Mouse (Mus musculus) midbrain, embryonic 15.5 days (tissue): ENCODE data around the gene Klhdc3. TPM values are rescaled to one million over a fixed set of nuclear protein-coding genes. Genes with fewer than 3 reads are reported as not detected.

Experiments used
- ATAC-seq: fragments of 200-750 bp; cut with Nextera tagmentation; replicated peaks from 2 replicates; pipeline ENCODE4 v1.8.0; 2017; ENCODE audit warnings: moderate TSS enrichment
- H3K27ac ChIP-seq: fragments of 300-500 bp; sonication (generic); 2 replicates; pipeline ENCODE4 v1.5.1; 2015; ENCODE audit warnings: mild to moderate bottlenecking, inconsistent platforms
- H3K27me3 ChIP-seq: fragments of 300-500 bp; sonication (generic); replicated peaks from 2 replicates; pipeline ENCODE4 v1.6.1; 2015; ENCODE audit warnings: inconsistent platforms
- H3K36me3 ChIP-seq: fragments of 300-500 bp; sonication (generic); replicated peaks from 2 replicates; pipeline ENCODE4 v1.6.1; 2015; ENCODE audit warnings: inconsistent platforms
- H3K4me1 ChIP-seq: fragments of 300-500 bp; sonication (generic); 2 replicates; pipeline ENCODE4 v1.6.1; 2015; ENCODE audit warnings: inconsistent platforms
- H3K4me2 ChIP-seq: fragments of 300-500 bp; sonication (generic); 2 replicates; pipeline ENCODE4 v1.6.1; 2015; ENCODE audit warnings: inconsistent platforms, mild to moderate bottlenecking, moderate library complexity
- H3K4me3 ChIP-seq: fragments of 300-500 bp; sonication (generic); 2 replicates; pipeline ENCODE4 v1.5.1; 2015; ENCODE audit warnings: mild to moderate bottlenecking, inconsistent platforms
- H3K9ac ChIP-seq: fragments of 300-500 bp; sonication (generic); 2 replicates; pipeline ENCODE4 v1.6.1; 2015; ENCODE audit warnings: mild to moderate bottlenecking, inconsistent platforms
- H3K9me3 ChIP-seq: fragments of 300-500 bp; sonication (generic); 2 replicates; pipeline ENCODE4 v1.6.1; 2016; ENCODE audit warnings: inconsistent platforms
- WGBS: fragments of 180-500 bp; shearing (Covaris S2); methylation state at CpG from one replicate; pipeline ENCODE4 v1.1.7; 2015; ENCODE audit warnings: mixed read lengths; 5-methylcytosine and 5-hydroxymethylcytosine counted together
- polyA plus RNA-seq: library from polyadenylated mRNA; unstranded; fragments of >200 nt; fragmentation: Nextera tagmentation; extraction: Ambion mirVana; gene quantifications from 2 replicates; pipeline ENCODE4 v1.2.1, GENCODE M21; 2015

Klhdc3 gene
- polyA plus RNA-seq, 1 experiment from 2014 or later = 180 TPM

DNA sequence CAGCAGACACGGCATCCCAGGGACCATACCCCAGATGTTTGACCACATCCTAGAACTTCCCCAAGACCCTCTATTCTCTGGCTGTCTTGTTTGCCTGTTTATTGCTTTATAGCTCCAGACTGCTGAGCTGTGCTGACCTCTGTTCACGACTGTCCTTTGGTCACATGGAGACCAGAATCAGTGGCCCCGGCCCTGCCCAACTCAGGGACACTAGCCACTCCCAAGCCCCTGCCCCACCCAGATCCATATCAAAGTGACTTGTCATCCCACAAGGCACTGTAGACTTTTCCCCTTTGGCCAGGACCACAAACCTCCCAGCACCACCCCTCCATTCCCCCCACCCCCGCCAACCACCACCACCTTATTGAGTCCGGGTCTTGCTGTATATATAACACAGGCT lies 18.5 kb upstream of the Klhdc3 start:
- Histone ChIP-seq H3K9me3 (no peaks in the 10 kb centered on the region), H3K36me3 (peaks cover 5% of the 10 kb centered on the region; the same call in 1 of the 2 replicates), H3K4me3 (no peak overlapping the region), H3K4me1 (peaks cover 33% of the 10 kb centered on the region), H3K9ac (no peak overlapping the region), H3K27ac (no peak overlapping the region), H3K4me2 (no peak overlapping the region), H3K27me3 (no peaks in the 10 kb centered on the region)
- ATAC-seq = no peak
- 92% methylated on average over 5 of the region's 5 CpGs for WGBS

DNA sequence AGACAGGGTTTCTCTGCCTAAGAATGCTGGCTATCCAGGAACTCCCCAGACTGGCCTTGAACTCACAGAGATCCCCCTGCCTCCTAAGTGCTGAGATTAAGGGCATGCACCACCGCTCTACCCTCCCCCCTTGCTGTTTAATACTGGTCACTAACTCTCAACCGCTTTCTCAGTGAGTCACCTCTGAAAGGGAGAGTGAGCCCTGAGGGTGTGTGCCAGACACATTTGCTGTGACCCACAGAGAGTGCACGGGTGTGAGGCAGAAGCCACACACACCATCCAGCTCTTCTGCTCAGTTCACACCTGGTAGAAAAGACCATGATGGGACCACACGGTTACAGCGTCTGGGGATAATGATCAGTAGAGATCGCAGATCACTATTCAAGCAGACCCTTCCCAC lies 17.8 kb upstream of the Klhdc3 start:
- Histone ChIP-seq H3K27me3 (no peaks in the 10 kb centered on the region), H3K4me1 (peaks cover 26% of the 10 kb centered on the region), H3K9me3 (no peaks in the 10 kb centered on the region), H3K4me2 (no peak overlapping the region), H3K9ac (no peak overlapping the region), H3K27ac (no peak overlapping the region), H3K4me3 (no peak overlapping the region), H3K36me3 (peaks cover 5% of the 10 kb centered on the region; the same call in 1 of the 2 replicates)
- 93% methylated on average over 6 of the region's 6 CpGs for WGBS
- ATAC-seq = no peak

DNA sequence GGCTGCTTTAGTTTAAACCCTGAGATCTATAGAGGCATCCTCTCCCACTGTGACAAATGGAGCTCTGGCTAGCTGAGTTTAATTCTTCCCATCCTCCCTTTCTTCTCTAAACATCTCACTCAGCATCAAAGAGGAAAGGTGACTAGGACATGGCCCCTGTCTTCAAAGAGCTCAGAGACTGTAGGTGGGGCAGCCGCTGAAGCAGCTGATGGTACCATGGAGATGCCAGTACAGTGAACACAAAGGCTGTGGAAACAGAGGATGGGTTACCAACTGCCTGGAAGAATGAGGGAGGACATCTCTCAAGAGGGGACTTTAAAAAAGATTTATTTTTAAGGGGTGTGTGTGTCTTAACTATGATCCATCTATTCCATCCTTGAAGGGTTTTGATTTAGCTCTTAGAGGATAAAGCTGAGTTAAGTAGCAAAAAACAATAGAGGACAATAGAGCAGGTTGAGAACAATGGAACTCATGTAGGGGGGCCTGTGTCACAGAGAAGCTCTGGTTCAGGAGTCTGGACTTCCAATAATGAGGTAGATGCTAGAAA lies 13.9 kb upstream of the Klhdc3 start:
- ATAC-seq = peak; percentile 62; the same call in 1 of the 2 replicates
- WGBS = 53% methylated on average over 1 of the region's 1 CpGs
- Histone ChIP-seq H3K9me3 (no peaks in the 10 kb centered on the region), H3K4me2 (no peak overlapping the region), H3K4me1 (no peaks in the 10 kb centered on the region), H3K27ac (no peak overlapping the region), H3K9ac (no peak overlapping the region), H3K36me3 (peaks cover 2% of the 10 kb centered on the region; the same call in 1 of the 2 replicates), H3K4me3 (no peak overlapping the region), H3K27me3 (no peaks in the 10 kb centered on the region)

- H3K9me3 ChIP-seq = no peaks in the 10 kb centered on the region
- 99% methylated on average over 2 of the region's 2 CpGs for WGBS
- H3K9ac ChIP-seq = no peak overlapping the region
- H3K4me3 ChIP-seq = no peak overlapping the region
- no peaks in the 10 kb centered on the region for H3K27me3 ChIP-seq
- peaks cover 5% of the 10 kb centered on the region; the same call in 1 of the 2 replicates for H3K36me3 ChIP-seq
- H3K4me2 ChIP-seq = no peak overlapping the region
- no peaks in the 10 kb centered on the region for H3K4me1 ChIP-seq
- H3K27ac ChIP-seq = no peak overlapping the region
- no peak for ATAC-seq
Measured at GRCm38 (mm10) chr17:46691390-46691789, 10.7 kb upstream of the Klhdc3 start.

GRCm38 (mm10) chr17:46690665-46691064 lies 10.0 kb upstream of the Klhdc3 start:
- no peak overlapping the region for H3K4me3 ChIP-seq
- H3K36me3 ChIP-seq = peaks cover 12% of the 10 kb centered on the region; the same call in 1 of the 2 replicates
- no peak for ATAC-seq
- H3K9me3 ChIP-seq = no peaks in the 10 kb centered on the region
- H3K9ac ChIP-seq = no peak overlapping the region
- no peaks in the 10 kb centered on the region for H3K27me3 ChIP-seq
- 96% methylated on average over 12 of the region's 12 CpGs for WGBS
- H3K27ac ChIP-seq = no peak overlapping the region
- H3K4me2 ChIP-seq = no peak overlapping the region
- H3K4me1 ChIP-seq = no peaks in the 10 kb centered on the region

DNA sequence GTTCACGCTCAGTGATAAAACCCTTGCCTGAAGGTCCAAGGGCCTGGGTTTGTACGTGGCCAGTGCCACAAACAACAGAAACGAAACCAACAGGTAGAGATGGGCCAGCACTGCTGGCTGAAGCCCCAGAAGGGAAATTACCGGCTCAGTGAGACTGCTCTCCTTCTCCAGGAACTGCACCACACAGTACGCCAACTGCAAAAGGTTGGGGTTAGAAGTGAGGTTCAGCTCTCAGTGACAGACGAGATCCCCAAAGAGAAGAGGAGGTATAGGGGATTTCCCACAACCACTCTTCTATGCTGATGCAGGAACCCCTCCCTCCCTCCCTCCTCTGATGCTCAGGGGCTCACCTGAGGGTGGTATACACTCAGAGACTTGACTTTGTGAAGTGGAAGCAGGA lies 5.2 kb upstream of the Klhdc3 start:
- H3K27me3 ChIP-seq = no peaks in the 10 kb centered on the region

DNA sequence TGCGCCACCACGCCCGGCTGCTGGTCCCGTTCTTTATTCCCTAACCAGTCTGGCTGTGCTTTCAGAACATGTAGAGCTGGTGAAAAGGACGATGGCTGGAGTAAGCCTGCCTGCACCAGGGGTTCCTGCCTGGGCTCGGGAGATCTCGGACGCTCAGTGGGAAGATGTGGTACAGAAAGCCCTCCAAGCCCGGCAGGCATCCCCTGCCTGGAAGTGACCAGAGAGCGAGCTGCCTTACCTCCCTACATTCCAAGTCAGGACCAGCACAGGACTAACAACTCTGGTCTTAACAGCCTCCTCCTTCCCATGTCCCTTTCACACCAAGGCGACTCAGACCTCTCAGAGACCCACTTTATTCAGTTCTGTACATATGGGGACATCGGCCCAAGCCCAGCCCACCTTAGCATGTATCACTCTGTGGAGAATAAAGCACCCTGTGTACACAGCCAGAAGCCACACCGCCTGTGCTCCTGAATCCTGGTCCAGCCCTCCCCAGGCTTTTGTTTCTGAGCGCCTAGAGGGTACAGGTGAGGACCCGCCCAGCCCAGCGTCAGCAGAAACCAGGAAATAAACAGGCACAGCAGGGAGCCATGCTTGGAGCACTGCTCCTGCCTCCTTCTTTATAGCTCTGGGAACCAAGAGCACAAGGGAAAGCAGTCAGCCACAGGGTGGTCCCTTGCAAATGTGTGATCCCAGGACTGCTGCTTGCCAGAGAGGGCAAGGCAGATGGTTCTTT lies 2.1 kb upstream of the Klhdc3 start:
- Histone ChIP-seq H3K36me3 (peaks cover 37% of the 10 kb centered on the region), H3K27me3 (no peaks in the 10 kb centered on the region), H3K4me2 (no peak overlapping the region), H3K9ac (no peak overlapping the region), H3K9me3 (no peaks in the 10 kb centered on the region), H3K4me1 (peaks cover 29% of the 10 kb centered on the region), H3K4me3 (no peak overlapping the region), H3K27ac (no peak overlapping the region)
- ATAC-seq = no peak
- WGBS = 84% methylated on average over 16 of the region's 16 CpGs

More for the DNA sequence above, 5.2 kb upstream of the Klhdc3 start:
- H3K27ac ChIP-seq = no peak overlapping the region
- H3K9ac ChIP-seq = no peak overlapping the region
- no peak overlapping the region for H3K4me2 ChIP-seq
- 92% methylated on average over 6 of the region's 6 CpGs for WGBS
- no peak for ATAC-seq
- peaks cover 9% of the 10 kb centered on the region for H3K4me1 ChIP-seq
- H3K36me3 ChIP-seq = peaks cover 37% of the 10 kb centered on the region
- H3K9me3 ChIP-seq = no peaks in the 10 kb centered on the region
- no peak overlapping the region for H3K4me3 ChIP-seq

GRCm38 (mm10) chr17:46681466-46682118 lies 878 bp upstream of the Klhdc3 start:
- Histone ChIP-seq H3K9ac (peak overlapping the region; percentile 49), H3K4me1 (peaks cover 29% of the 10 kb centered on the region), H3K36me3 (peaks cover 42% of the 10 kb centered on the region), H3K4me3 (peak overlapping the region; percentile 86), H3K27me3 (no peaks in the 10 kb centered on the region), H3K27ac (peak overlapping the region; percentile 90), H3K9me3 (no peaks in the 10 kb centered on the region), H3K4me2 (peak overlapping the region; percentile 81)
- ATAC-seq = peak; percentile 7
- 26% methylated on average over 12 of the region's 12 CpGs for WGBS

DNA sequence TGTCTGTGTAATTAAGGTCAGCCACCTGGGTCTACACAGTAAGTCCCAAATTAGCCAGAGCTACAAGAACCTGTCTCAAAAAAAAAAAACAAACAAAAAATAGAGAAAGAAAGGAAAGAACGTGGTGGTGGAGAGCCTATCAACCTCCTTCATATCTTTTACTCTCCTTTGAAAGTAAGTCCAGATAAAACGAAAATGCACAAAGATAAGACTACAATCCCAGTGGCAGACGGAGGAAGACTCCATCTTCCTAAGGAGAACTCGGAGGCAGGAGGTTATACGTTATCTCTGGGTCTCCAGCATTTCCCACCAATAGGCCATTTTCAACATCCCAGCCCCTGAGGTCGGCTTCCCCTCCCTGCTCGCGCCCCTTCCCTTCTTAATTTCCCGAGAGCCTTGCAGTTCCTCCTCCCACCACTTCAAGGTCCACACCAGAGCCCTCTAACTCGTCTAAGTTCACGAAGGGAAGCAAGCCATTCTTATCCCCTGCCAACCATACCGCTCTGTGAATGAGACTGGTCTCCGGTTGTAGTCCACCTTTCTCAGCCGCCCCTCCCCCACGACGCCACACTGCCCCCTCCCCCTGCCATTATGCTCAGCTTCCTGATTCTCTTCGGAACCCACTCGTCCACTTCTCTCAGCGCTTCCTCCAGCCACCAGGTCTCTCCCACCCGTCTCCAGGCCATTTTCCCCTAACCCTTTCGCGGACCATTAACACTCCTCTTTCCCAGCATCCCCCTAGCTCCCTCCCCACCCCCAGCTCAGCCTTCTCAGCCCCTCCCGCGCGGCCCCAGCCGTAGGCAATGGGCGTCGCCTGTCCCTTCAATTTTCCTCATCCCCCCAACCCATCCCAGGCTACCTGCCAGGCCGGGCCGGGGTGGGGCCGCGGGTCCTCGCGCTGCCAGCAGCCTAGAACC lies 613 bp downstream of the Klhdc3 start:
- H3K4me2 ChIP-seq = peak overlapping the region; percentile 81
- peak overlapping the region; percentile 86 for H3K4me3 ChIP-seq
- no peaks in the 10 kb centered on the region for H3K27me3 ChIP-seq
- no peaks in the 10 kb centered on the region for H3K9me3 ChIP-seq
- H3K27ac ChIP-seq = peak overlapping the region; percentile 90
- H3K4me1 ChIP-seq = peaks cover 29% of the 10 kb centered on the region
- ATAC-seq = peak; percentile 25
- under 1% methylated on average over 34 of the region's 34 CpGs for WGBS
- H3K36me3 ChIP-seq = peaks cover 41% of the 10 kb centered on the region
- H3K9ac ChIP-seq = peak overlapping the region; percentile 71

DNA sequence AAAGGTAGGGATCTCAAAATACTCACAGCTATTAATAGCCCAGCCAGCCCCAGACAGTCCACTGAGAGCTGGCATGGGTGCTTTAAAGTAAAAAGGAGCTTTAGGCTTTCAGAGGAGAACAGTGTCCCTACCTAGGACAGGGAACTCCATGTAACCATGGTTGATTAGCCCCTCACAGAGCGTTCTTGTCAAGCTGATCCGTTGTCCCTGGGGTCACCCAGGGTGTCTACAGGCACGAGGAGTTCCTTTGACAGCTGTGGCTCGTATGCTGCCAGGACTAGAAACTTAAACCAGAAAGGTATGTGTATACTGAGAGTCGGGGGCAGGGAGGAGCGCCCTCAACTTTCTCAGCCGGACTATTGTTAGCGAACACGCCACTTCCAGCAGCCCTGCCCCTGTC lies 1.8 kb downstream of the Klhdc3 start:
- Histone ChIP-seq H3K4me3 (no peak overlapping the region), H3K9ac (peak overlapping the region; percentile 71; the same call in 1 of the 2 replicates), H3K4me2 (peak overlapping the region; percentile 81), H3K27ac (no peak overlapping the region), H3K4me1 (peaks cover 36% of the 10 kb centered on the region), H3K9me3 (no peaks in the 10 kb centered on the region), H3K27me3 (no peaks in the 10 kb centered on the region), H3K36me3 (peaks cover 30% of the 10 kb centered on the region)
- ATAC-seq = no peak
- WGBS = 73% methylated on average over 9 of the region's 9 CpGs

- Histone ChIP-seq H3K4me2 (peak within 1 kb of the TSS; percentile 81), H3K27ac (0 out of 2 replicates have a peak within 1 kb of the TSS, but pooled peaks have one; percentile 90), H3K4me3 (peak within 1 kb of the TSS; percentile 86), H3K9me3 (no peaks in the 10 kb centered on the region), H3K36me3 (peaks cover 25% of the 10 kb centered on the region), H3K27me3 (no peaks in the 10 kb centered on the region), H3K4me1 (peaks cover 40% of the 10 kb centered on the region), H3K9ac (peak within 1 kb of the TSS; percentile 71)
- 88% methylated on average over 8 of the region's 9 CpGs for WGBS
- no peak for ATAC-seq
Measured at GRCm38 (mm10) chr17:46678416-46678815, 2.3 kb downstream of the Klhdc3 start, which contains the start of gene Mea1. Gene Mea1, plus strand, starts transcription at chr17:46678793.
